Mouse (Mus musculus): Measurements from ENCODE around the gene Sema4d.

DNA sequence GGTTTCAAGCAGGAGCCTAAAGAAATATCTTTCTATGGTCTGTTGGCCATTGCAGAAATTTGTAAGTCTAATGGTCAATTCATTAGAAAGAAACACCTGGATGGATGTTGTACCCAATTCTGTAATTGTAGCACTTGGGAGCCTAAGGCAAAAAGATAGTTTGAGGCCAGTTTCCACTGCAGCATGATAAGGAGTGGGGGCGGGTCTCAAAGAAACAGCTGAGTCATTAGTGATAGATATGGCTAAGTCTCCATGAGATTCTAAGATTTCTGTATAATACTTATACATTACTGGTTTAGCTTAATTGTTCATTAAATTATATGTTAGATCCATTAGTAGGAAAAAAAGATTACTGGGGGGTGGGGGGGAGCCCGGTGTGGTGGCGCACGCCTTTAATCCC, 145.3 kb downstream of the Sema4d start:
- TF ChIP-seq MAFK (IDR thresholded peaks at IDR 0.05; ENCODE audit: borderline replicate concordance, low read depth, low read length) (peak; percentile 51; the same call in 1 of the 2 replicates), BHLHE40 (IDR thresholded peaks at IDR 0.05; ENCODE audit: borderline replicate concordance, low read depth, low read length) (no peak), CTCF (IDR thresholded peaks at IDR 0.05 in 2 of 3, conservative IDR thresholded peaks at IDR 0.05 in 1 of 3; ENCODE audit: control insufficient read depth in 1 of 3, insufficient read depth in 1 of 3, low read depth in 2 of 3, low read length in 3 of 3, poor library complexity in 1 of 3, severe bottlenecking in 1 of 3) (no peak), POLR2A (IDR thresholded peaks at IDR 0.05; ENCODE audit: control insufficient read depth in 1 of 2, insufficient read depth in 1 of 2, low read depth in 1 of 2, low read length in 2 of 2, poor library complexity in 1 of 2) (no peak), SMC3 (IDR thresholded peaks at IDR 0.05; ENCODE audit: low read depth, low read length) (no peak), TAL1 (IDR thresholded peaks at IDR 0.05; ENCODE audit: low read length) (0 out of 2 replicates have a peak, but pooled peaks have one; percentile 6)
